Mouse (Mus musculus): ENCODE measurements around the gene Bicral. TPM values are rescaled to one million over a fixed set of nuclear protein-coding genes. Genes with fewer than 3 reads are reported as not detected.
A peak's percentile ranks its signal among the peaks of the same experiment; 100 is the strongest.

Gene Bicral
- total and polyA plus RNA-seq, 3 experiments, result 3.0 to 7.4 (median 5.9) TPM

GRCm38 (mm10) chr17:46888511-46889212 lies 30.4 kb upstream of the Bicral start:
- Histone ChIP-seq H3K27me3 (replicated peaks) (no peaks in the 10 kb centered on the region), H3K4me2 (ENCODE audit: insufficient read depth, low read depth, poor library complexity, severe bottlenecking) (peak overlapping the region; percentile 79), H3K9me3 (replicated peaks; ENCODE audit: low read length) (no peaks in the 10 kb centered on the region), H3K9ac (ENCODE audit: insufficient read depth, low read depth) (peak overlapping the region; percentile 75), H3K36me3 (replicated peaks in 1 of 2; ENCODE audit: control insufficient read depth in 1 of 2, insufficient read depth in 1 of 2, low read length in 1 of 2) (peaks cover 3 to 35% of the 10 kb centered on the region in 2 experiments), H3K79me2 (replicated peaks; ENCODE audit: control insufficient read depth, extremely low read depth, insufficient read depth, poor library complexity, severe bottlenecking) (peaks cover 16% of the 10 kb centered on the region), H3K4me3 (replicated peaks in 1 of 3; ENCODE audit: low read depth in 2 of 3, low read length in 2 of 3, poor library complexity in 1 of 3) (peak overlapping the region; percentile 75 to 91 (median 81)), H3K4me1 (ENCODE audit: control insufficient read depth in 1 of 2, insufficient read depth in 2 of 2) (peaks cover 7 to 24% of the 10 kb centered on the region in 2 experiments), H3K27ac (ENCODE audit: insufficient read depth, low read depth) (no peak overlapping the region)
- dilution Hi-C loops (cut with MboI; ENCODE audit: extremely low pct_ligation_motif_present, extremely low pct_unique_long_range_greater_than_20kb, low sequenced_read_pairs), result no loop called here
- TF ChIP-seq MXI1 (IDR thresholded peaks at IDR 0.05; ENCODE audit: low read depth, low read length) (peak; percentile 59), MEF2A (IDR thresholded peaks at IDR 0.05; ENCODE audit: borderline replicate concordance, low read depth, low read length) (peak; percentile 32; the same call in 1 of the 2 replicates), SIN3A (IDR thresholded peaks at IDR 0.05; ENCODE audit: low read length) (peak; percentile 62), MYC (IDR thresholded peaks at IDR 0.05; ENCODE audit: low read depth, low read length) (peak; percentile 95), NELFE (IDR thresholded peaks at IDR 0.05; ENCODE audit: low read depth, low read length) (no peak), NRF1 (IDR thresholded peaks at IDR 0.05; ENCODE audit: low read depth, low read length) (no peak), IRF4 (IDR thresholded peaks at IDR 0.05; ENCODE audit: low read depth, low read length) (peak; percentile 57; the same call in 1 of the 2 replicates), RCOR1 (conservative IDR thresholded peaks at IDR 0.05; ENCODE audit: low read depth, low read length) (no peak), ZNF384 (IDR thresholded peaks at IDR 0.05; ENCODE audit: low read depth, low read length) (peak; percentile 42), JUND (conservative IDR thresholded peaks at IDR 0.05; ENCODE audit: low read depth, low read length) (0 out of 2 replicates have a peak, but pooled peaks have one; percentile 9), KAT2A (IDR thresholded peaks at IDR 0.05; ENCODE audit: insufficient replicate concordance, low read length) (no peak), HCFC1 (IDR thresholded peaks at IDR 0.05; ENCODE audit: low read depth, low read length) (no peak), POLR2AphosphoS2 (IDR thresholded peaks at IDR 0.05; ENCODE audit: low read depth, low read length) (no peak), SMC3 (IDR thresholded peaks at IDR 0.05; ENCODE audit: low read depth, low read length) (peak; percentile 74), ZC3H11A (IDR thresholded peaks at IDR 0.05; ENCODE audit: low read depth, low read length) (peak; percentile 16; the same call in 1 of the 2 replicates), ELF1 (IDR thresholded peaks at IDR 0.05; ENCODE audit: low read depth, low read length) (no peak), RAD21 (IDR thresholded peaks at IDR 0.05; ENCODE audit: low read depth, low read length) (peak; percentile 83), TCF12 (IDR thresholded peaks at IDR 0.05; ENCODE audit: low read depth, low read length) (no peak), EP300 (IDR thresholded peaks at IDR 0.05; ENCODE audit: low read length) (0 out of 2 replicates have a peak, but pooled peaks have one; percentile 8), CTCF (conservative IDR thresholded peaks at IDR 0.05 in 1 of 2, IDR thresholded peaks at IDR 0.05 in 1 of 2; ENCODE audit: low read depth in 2 of 2, low read length in 2 of 2) (peak; percentile 42 to 88; a peak in 3 of 4 replicates), MAZ (IDR thresholded peaks at IDR 0.05; ENCODE audit: low read depth, low read length) (peak; percentile 57; the same call in 1 of the 2 replicates), BHLHE40 (IDR thresholded peaks at IDR 0.05; ENCODE audit: low read depth, low read length) (peak; percentile 69), MAX (IDR thresholded peaks at IDR 0.05; ENCODE audit: low read length) (peak; percentile 81)
- peak; percentile 67 for DNase-seq (ENCODE audit: extremely low read depth)
- in situ Hi-C loops (cut with MboI; ENCODE audit: low pct_ligation_motif_present, low pct_unique_long_range_greater_than_20kb, low sequenced_read_pairs), result loop anchor here (10.0 kb wide), 1 partner anchor 104 kb away; the partner anchor contains the start of gene Rpl7l1
